Mouse (Mus musculus) liver, embryonic 18 days (tissue): ENCODE results near the gene Gas2l3. TPM values are rescaled to one million over a fixed set of nuclear protein-coding genes. Genes with fewer than 3 reads are reported as not detected.

Experiments used
- polyA plus RNA-seq: library from polyadenylated mRNA; depleted of rRNA; stranded (reverse); fragments of >200 nt; gene quantifications from 2 replicates; pipeline ENCODE4 v1.2.3, GENCODE M21; 2012; rRNA removed

Gene Gas2l3
- 2.3 and 2.4 TPM in 2 replicates for polyA plus RNA-seq

DNA sequence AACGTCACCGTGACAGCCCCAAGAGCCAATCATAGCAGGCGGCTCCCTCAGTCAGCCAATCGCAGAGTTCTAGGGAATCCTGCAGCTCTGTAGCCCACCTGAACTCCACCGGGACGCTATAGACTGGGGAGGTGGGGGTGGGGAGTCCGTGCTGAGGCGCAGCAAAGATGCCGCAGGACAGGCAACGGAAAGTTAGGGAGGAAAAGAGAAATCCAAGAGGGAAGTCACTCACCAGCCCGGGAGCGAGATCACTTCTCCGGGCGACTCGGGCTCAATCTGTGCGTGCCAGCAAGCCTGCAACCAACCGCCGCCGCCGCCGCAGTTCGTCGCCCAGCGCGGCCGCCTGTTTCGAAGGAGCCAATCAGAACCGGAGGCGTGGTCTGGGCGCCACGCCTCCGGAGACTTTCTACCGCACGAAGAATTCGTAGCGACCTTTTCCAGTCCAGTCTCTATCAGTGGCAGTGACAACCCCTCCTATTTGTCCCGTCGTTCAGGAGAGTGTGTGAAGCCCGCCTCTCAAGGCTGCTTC is at the start of gene Gas2l3:
Gene Gas2l3 (minus strand): TSS at position 345 of the 529 bp plus-strand sequence.

Other genes starting within 250 kb of the Gas2l3 start
- 0.02 and 0.14 TPM in 2 replicates for gene Ano4, start 99.2 kb downstream of the Gas2l3 start, polyA plus RNA-seq
- gene Nr1h4, start 89.6 kb upstream of the Gas2l3 start, polyA plus RNA-seq: 36.3 and 37.9 TPM in 2 replicates
- gene Slc17a8, start 177.3 kb upstream of the Gas2l3 start, polyA plus RNA-seq: 1.3 and 1.6 TPM in 2 replicates
- 17.9 and 18.9 TPM in 2 replicates for gene Scyl2, start 242.3 kb upstream of the Gas2l3 start, polyA plus RNA-seq